Comparison of ENCODE assay signal across 11 mouse cellular contexts in the genomic region with DNA sequence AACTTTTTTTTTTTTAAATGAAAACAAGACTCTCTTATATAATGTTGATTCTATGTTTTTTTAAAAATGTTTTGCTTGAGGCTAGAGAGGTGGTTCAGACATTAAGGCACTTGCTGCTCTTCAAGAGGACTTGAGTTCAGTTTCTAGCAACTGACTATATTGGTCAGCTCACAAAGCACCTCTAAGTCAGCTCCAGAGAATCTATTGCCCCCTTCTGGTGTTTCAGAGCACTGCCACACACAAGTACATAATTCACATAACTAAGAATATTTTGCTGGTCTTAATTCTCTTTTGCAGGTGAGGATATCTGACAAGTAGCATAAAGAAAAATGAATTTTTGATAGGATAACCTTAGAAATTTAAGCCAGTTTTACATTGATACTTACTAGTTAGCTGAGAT. TPM values are rescaled to one million over a fixed set of nuclear protein-coding genes. Genes with fewer than 3 reads are reported as not detected.
DNase-seq lines count a peak whose midpoint lies in the region; ATAC-seq and TF ChIP-seq lines count a peak whose summit lies in the region.
"Had no signal": no experiment of that assay in that cellular context is flagged by ENCODE, and none has a peak within 500 bp of the region (broad histone marks: within the 10 kb centered on the region; RNA-seq: fewer than 3 reads in every experiment).

No protein-coding gene starts in this region.

- H3K27me3 ChIP-seq in heart, postnatal 0 days (ENCODE audit: control insufficient read depth, insufficient read depth, low read length) = no peaks in the 10 kb centered on the region
- H3K27me3 ChIP-seq in heart, embryonic 11.5 days (ENCODE audit: control insufficient read depth, insufficient read depth, low read length) = no peaks in the 10 kb centered on the region
- H3K27me3 ChIP-seq: limb, embryonic 13.5 days had no signal

- peaks cover 41% of the 10 kb centered on the region for H3K36me3 ChIP-seq in heart, postnatal 0 days (replicated peaks; ENCODE audit: control insufficient read depth, insufficient read depth, low read length)
- peaks cover 4% of the 10 kb centered on the region; the same call in 1 of the 2 replicates for H3K36me3 ChIP-seq in heart, embryonic 11.5 days (ENCODE audit: control insufficient read depth, insufficient read depth, low read length)

- no peak overlapping the region for H3K4me3 ChIP-seq in heart, postnatal 0 days (ENCODE audit: low read depth, low read length)
- H3K4me3 ChIP-seq in heart, embryonic 11.5 days (ENCODE audit: low read depth, low read length) = no peak overlapping the region
- no peak overlapping the region for H3K4me3 ChIP-seq in lung, adult 2 months (replicated peaks; ENCODE audit: extremely low read depth, low read depth, low read length)
- H3K4me3 ChIP-seq: limb, embryonic 13.5 days had no signal

- ATAC-seq in heart, postnatal 0 days (ENCODE audit: insufficient read depth, low read depth) = no peak
- no peak for ATAC-seq in heart, embryonic 11.5 days (replicated peaks; ENCODE audit: insufficient number of reproducible peaks, low FRiP score, low TSS enrichment)
- peak; percentile 60; the same call in 1 of the 2 replicates for ATAC-seq in megakaryocyte progenitor cell, adult 5-6 weeks (replicated peaks; ENCODE audit: poor library complexity)

- H3K4me1 ChIP-seq in heart, postnatal 0 days (ENCODE audit: control insufficient read depth, insufficient read depth) = no peaks in the 10 kb centered on the region
- no peaks in the 10 kb centered on the region for H3K4me1 ChIP-seq in heart, embryonic 11.5 days (ENCODE audit: control insufficient read depth, insufficient read depth, low read length)
- H3K4me1 ChIP-seq in lung, adult 2 months (ENCODE audit: control insufficient read depth, insufficient read depth, low read length) = peaks cover 3% of the 10 kb centered on the region
- H3K4me1 ChIP-seq: limb, embryonic 13.5 days had no signal

- no peak overlapping the region for H3K4me2 ChIP-seq in heart, postnatal 0 days (ENCODE audit: low read depth, low read length)
- H3K4me2 ChIP-seq in heart, embryonic 11.5 days = no peak overlapping the region
- H3K4me2 ChIP-seq: limb, embryonic 13.5 days had no signal

- H3K9me3 ChIP-seq in heart, postnatal 0 days (replicated peaks; ENCODE audit: control insufficient read depth, low read length) = no peaks in the 10 kb centered on the region
- H3K9me3 ChIP-seq in heart, embryonic 11.5 days (replicated peaks; ENCODE audit: control insufficient read depth, low read length) = no peaks in the 10 kb centered on the region
- H3K9me3 ChIP-seq: limb, embryonic 13.5 days had no signal

- H3K9ac ChIP-seq in heart, postnatal 0 days (replicated peaks; ENCODE audit: low read depth, low read length) = no peak overlapping the region
- no peak overlapping the region for H3K9ac ChIP-seq in heart, embryonic 11.5 days (ENCODE audit: low read depth, low read length)
- H3K9ac ChIP-seq: limb, embryonic 13.5 days had no signal

- no peak for DNase-seq in heart, postnatal 0 days (ENCODE audit: low spot score)
- DNase-seq in lung, postnatal 25 days (ENCODE audit: low spot score) = peak; percentile 28
- DNase-seq in lung, adult 2 months = no peak
- DNase-seq in MEL-GATA-1-ER (ENCODE audit: extremely low read depth, low read depth) = peak; percentile 41
- no peak for DNase-seq in ovary, postnatal 36 days (ENCODE audit: low spot score)
- DNase-seq in heart, postnatal 14 days = no peak
- DNase-seq: heart, adult 18-20 months; kidney, adult 18-20 months had no signal

- TF ChIP-seq POLR2A in lung, adult 2 months (IDR thresholded peaks at IDR 0.05; ENCODE audit: borderline replicate concordance, extremely low read depth, low read depth, low read length) = no peak

- intact Hi-C loops in heart, postnatal 14 days (cut with DNase I) = no loop called here

- TF ChIP-seq CTCF in heart, postnatal 0 days (IDR thresholded peaks at IDR 0.05; ENCODE audit: low read depth) = 0 out of 2 replicates have a peak, but pooled peaks have one; percentile 19
- no peak for TF ChIP-seq CTCF in lung, adult 2 months (IDR thresholded peaks at IDR 0.05; ENCODE audit: insufficient read depth, low read length)

- TF ChIP-seq EP300 in heart, postnatal 0 days (IDR thresholded peaks at IDR 0.05; ENCODE audit: low read depth) = no peak

- no peak overlapping the region for H3K27ac ChIP-seq in heart, postnatal 0 days (ENCODE audit: low read depth)
- H3K27ac ChIP-seq in heart, embryonic 11.5 days (ENCODE audit: low read depth, low read length) = no peak overlapping the region
- H3K27ac ChIP-seq: limb, embryonic 13.5 days had no signal

RNA-seq across cellular contexts. Expression of gene Fam208a, which starts 12.3 kb away (rescaled TPM):
- total RNA-seq in heart, postnatal 0 days (2014; rRNA removed; ENCODE audit: low replicate concordance) = 13.6 and 31.4 TPM in 2 replicates
- polyA plus RNA-seq in heart, postnatal 0 days (2015; fragmentation: Nextera tagmentation; extraction: Ambion mirVana) = 5.5 and 5.6 TPM in 2 replicates
- polyA plus RNA-seq in heart, embryonic 11.5 days (2014; fragmentation: Nextera tagmentation; extraction: Ambion mirVana) = 9.5 and 12.3 TPM in 2 replicates
- 5.4 and 10.1 TPM in 2 replicates for polyA plus RNA-seq in lung, adult 2 months (2012; rRNA removed)
- 25.4 and 33.9 TPM in 2 replicates for total RNA-seq in megakaryocyte progenitor cell, adult 5-6 weeks (2015)
- total RNA-seq in megakaryocyte progenitor cell, adult 5-6 weeks (2017) = 22.8 and 31.9 TPM in 2 replicates
- total RNA-seq in heart, postnatal 14 days (2021) = 10 to 100 TPM; 14.2 to 14.5 TPM

Comparison
In these comparisons a context has a peak if more than half of its experiments do, and no peak if none do; other contexts are left out.
1. DNase-seq: peak in lung, postnatal 25 days (single experiment) and MEL-GATA-1-ER (single experiment); none in heart, postnatal 0 days (single experiment), lung, adult 2 months (single experiment), ovary, postnatal 36 days (single experiment) and heart, postnatal 14 days (0 of 2).